Mouse (Mus musculus) forebrain, embryonic 16.5 days (tissue): ENCODE measurements around the gene Zfp318. TPM values are rescaled to one million over a fixed set of nuclear protein-coding genes. Genes with fewer than 3 reads are reported as not detected.

Experiments
- ATAC-seq: fragments of 200-750 bp; cut with Nextera tagmentation; 2 replicates; pipeline ENCODE4 v1.8.0; 2017; ENCODE audit warnings: mild to moderate bottlenecking, moderate library complexity
- H3K27ac ChIP-seq: fragments of 300-500 bp; sonication (generic); 2 replicates; pipeline ENCODE4 v1.5.1; 2014; ENCODE audit warnings: low read length, control low read depth
- H3K27me3 ChIP-seq: fragments of 300-500 bp; sonication (generic); replicated peaks from 2 replicates; pipeline ENCODE4 v1.6.1; 2014; ENCODE audit warnings: low read length; ENCODE audit not compliant: control insufficient read depth, insufficient read depth
- H3K36me3 ChIP-seq: fragments of 300-500 bp; sonication (generic); 2 replicates; pipeline ENCODE4 v1.6.1; 2014; ENCODE audit not compliant: control insufficient read depth, insufficient read depth
- H3K4me1 ChIP-seq: fragments of 300-500 bp; sonication (generic); replicated peaks from 2 replicates; pipeline ENCODE4 v1.6.1; 2014; ENCODE audit warnings: low read length; ENCODE audit not compliant: control insufficient read depth, insufficient read depth
- H3K4me2 ChIP-seq: fragments of 300-500 bp; sonication (generic); 2 replicates; pipeline ENCODE4 v1.6.1; 2014; ENCODE audit warnings: mild to moderate bottlenecking, low read length, control low read depth
- H3K4me3 ChIP-seq: fragments of 300-500 bp; sonication (generic); replicated peaks from 2 replicates; pipeline ENCODE4 v1.5.1; 2014; ENCODE audit warnings: mild to moderate bottlenecking, low read length, control low read depth
- H3K9ac ChIP-seq: fragments of 300-500 bp; sonication (generic); replicated peaks from 2 replicates; pipeline ENCODE4 v1.6.1; 2014; ENCODE audit warnings: low read depth, low read length, control low read depth
- H3K9me3 ChIP-seq: fragments of 300-500 bp; sonication (generic); 2 replicates; pipeline ENCODE4 v1.6.1; 2016; ENCODE audit warnings: low read length; ENCODE audit not compliant: control insufficient read depth
- WGBS: fragments of 180-500 bp; shearing (Covaris S2); extraction: QIAGEN DNeasy Blood & Tissue Kit; methylation state at CpG from one replicate; pipeline ENCODE4 v1.1.7; 2014; 5-methylcytosine and 5-hydroxymethylcytosine counted together
- polyA plus RNA-seq: library from polyadenylated mRNA; unstranded; fragments of >200 nt; fragmentation: Nextera tagmentation; extraction: Ambion mirVana; gene quantifications from 2 replicates; pipeline ENCODE4 v1.2.1, GENCODE M21; 2015

Zfp318 gene
- polyA plus RNA-seq, 1 experiment from 2014 or later: 14.2 TPM

- no peak for ATAC-seq
- Histone ChIP-seq H3K4me2 (no peak overlapping the region), H3K9me3 (no peaks in the 10 kb centered on the region), H3K9ac (no peak overlapping the region), H3K36me3 (no peaks in the 10 kb centered on the region), H3K4me1 (peaks cover 26% of the 10 kb centered on the region), H3K4me3 (no peak overlapping the region), H3K27me3 (0 out of 2 replicates have a peak, but pooled peaks cover 4% of the 10 kb centered on the region), H3K27ac (no peak overlapping the region)
- 69% methylated on average over 3 of the region's 3 CpGs for WGBS
Measured at GRCm38 (mm10) chr17:46458439-46458838, 74.9 kb downstream of the Zfp318 start.

GRCm38 (mm10) chr17:46460673-46461072, 77.1 kb downstream of the Zfp318 start:
- H3K27me3 ChIP-seq: 0 out of 2 replicates have a peak, but pooled peaks cover under 1% of the 10 kb centered on the region
- H3K9ac ChIP-seq: no peak overlapping the region
- H3K9me3 ChIP-seq: no peaks in the 10 kb centered on the region
- 11% methylated on average over 32 of the region's 32 CpGs for WGBS
- H3K4me2 ChIP-seq: no peak overlapping the region
- no peak overlapping the region for H3K4me3 ChIP-seq
- ATAC-seq: no peak
- no peak overlapping the region for H3K27ac ChIP-seq
- peaks cover 5% of the 10 kb centered on the region for H3K4me1 ChIP-seq
- H3K36me3 ChIP-seq: no peaks in the 10 kb centered on the region

- no peak overlapping the region for H3K27ac ChIP-seq
- H3K9me3 ChIP-seq: no peaks in the 10 kb centered on the region
- no peak overlapping the region for H3K9ac ChIP-seq
- no peaks in the 10 kb centered on the region for H3K27me3 ChIP-seq
- no peak overlapping the region for H3K4me2 ChIP-seq
- 27% methylated on average over 8 of the region's 8 CpGs for WGBS
- no peaks in the 10 kb centered on the region for H3K36me3 ChIP-seq
- H3K4me3 ChIP-seq: no peak overlapping the region
- no peak for ATAC-seq
- H3K4me1 ChIP-seq: 0 out of 2 replicates have a peak, but pooled peaks cover 2% of the 10 kb centered on the region
Measured at GRCm38 (mm10) chr17:46461347-46461746, 77.8 kb downstream of the Zfp318 start.

- no peak overlapping the region for H3K27ac ChIP-seq
- H3K36me3 ChIP-seq: peaks cover 5% of the 10 kb centered on the region
- no peak for ATAC-seq
- H3K9ac ChIP-seq: no peak overlapping the region
- H3K4me2 ChIP-seq: no peak overlapping the region
- H3K27me3 ChIP-seq: no peaks in the 10 kb centered on the region
- WGBS: 86% methylated on average over 5 of the region's 5 CpGs
- H3K4me3 ChIP-seq: no peak overlapping the region
- H3K4me1 ChIP-seq: 0 out of 2 replicates have a peak, but pooled peaks cover 2% of the 10 kb centered on the region
- H3K9me3 ChIP-seq: no peaks in the 10 kb centered on the region
Measured at GRCm38 (mm10) chr17:46462226-46462625, 78.7 kb downstream of the Zfp318 start.

GRCm38 (mm10) chr17:46467830-46468229, 84.3 kb downstream of the Zfp318 start:
- Histone ChIP-seq H3K9ac (no peak overlapping the region), H3K27me3 (no peaks in the 10 kb centered on the region), H3K4me2 (no peak overlapping the region), H3K27ac (peak overlapping the region; percentile 32; the same call in 1 of the 2 replicates), H3K36me3 (peaks cover 29% of the 10 kb centered on the region), H3K4me3 (no peak overlapping the region), H3K4me1 (peaks cover 4% of the 10 kb centered on the region; the same call in 1 of the 2 replicates), H3K9me3 (no peaks in the 10 kb centered on the region)
- WGBS: 62% methylated on average over 9 of the region's 9 CpGs
- ATAC-seq: peak; percentile 49; the same call in 1 of the 2 replicates

Other genes starting within 250 kb of the Zfp318 start
- gene Rsph9, start 239.5 kb upstream of the Zfp318 start, polyA plus RNA-seq: 33.7 and 48.7 TPM in 2 replicates
- 28.6 and 30.1 TPM in 2 replicates for gene Mad2l1bp, start 230.2 kb upstream of the Zfp318 start, polyA plus RNA-seq
- 39.1 and 47.4 TPM in 2 replicates for gene Gtpbp2, start 222.7 kb upstream of the Zfp318 start, polyA plus RNA-seq
- gene Polh, start 181.1 kb upstream of the Zfp318 start, polyA plus RNA-seq: 10.0 and 10.2 TPM in 2 replicates
- gene Xpo5, start 180.9 kb upstream of the Zfp318 start, polyA plus RNA-seq: 44.5 and 44.6 TPM in 2 replicates
- gene Polr1c, start 135.7 kb upstream of the Zfp318 start, polyA plus RNA-seq: 87.7 and 88.1 TPM in 2 replicates
- 88.5 and 91.6 TPM in 2 replicates for gene Yipf3, start 135.7 kb upstream of the Zfp318 start, polyA plus RNA-seq
- gene Lrrc73, start 130.2 kb upstream of the Zfp318 start, polyA plus RNA-seq: 9.6 and 12.6 TPM in 2 replicates
- gene Tjap1, start 100.7 kb upstream of the Zfp318 start, polyA plus RNA-seq: 31.4 and 35.5 TPM in 2 replicates
- gene Dlk2, start 86.3 kb upstream of the Zfp318 start, polyA plus RNA-seq: 8.6 and 13.0 TPM in 2 replicates
- 7.2 and 8.1 TPM in 2 replicates for gene Abcc10, start 55.4 kb upstream of the Zfp318 start, polyA plus RNA-seq
- gene Crip3, start 45.2 kb downstream of the Zfp318 start, polyA plus RNA-seq: 2.1 and 2.2 TPM in 2 replicates
- not detected in 2 replicates for gene Slc22a7, start 54.7 kb downstream of the Zfp318 start, polyA plus RNA-seq
- gene Ttbk1, start 103.9 kb downstream of the Zfp318 start, polyA plus RNA-seq: 5.1 and 5.6 TPM in 2 replicates
- 26.0 and 26.6 TPM in 2 replicates for gene Dnph1, start 113.0 kb downstream of the Zfp318 start, polyA plus RNA-seq
- 17.3 and 19.8 TPM in 2 replicates for gene Cul9, start 162.7 kb downstream of the Zfp318 start, polyA plus RNA-seq
- gene Srf, start 172.4 kb downstream of the Zfp318 start, polyA plus RNA-seq: 3.4 and 3.6 TPM in 2 replicates
- 33.9 and 36.5 TPM in 2 replicates for gene Ptk7, start 245.8 kb downstream of the Zfp318 start, polyA plus RNA-seq